Mouse (Mus musculus): ENCODE measurements around the gene Ndufaf2. TPM values are rescaled to one million over a fixed set of nuclear protein-coding genes. Genes with fewer than 3 reads are reported as not detected.

Gene Ndufaf2
- total RNA-seq (2014; rRNA removed) (7.1 and 14.8 TPM in 2 replicates), polyA plus RNA-seq (2015; fragmentation: Nextera tagmentation; extraction: Ambion mirVana) (72.0 and 74.4 TPM in 2 replicates)

DNA sequence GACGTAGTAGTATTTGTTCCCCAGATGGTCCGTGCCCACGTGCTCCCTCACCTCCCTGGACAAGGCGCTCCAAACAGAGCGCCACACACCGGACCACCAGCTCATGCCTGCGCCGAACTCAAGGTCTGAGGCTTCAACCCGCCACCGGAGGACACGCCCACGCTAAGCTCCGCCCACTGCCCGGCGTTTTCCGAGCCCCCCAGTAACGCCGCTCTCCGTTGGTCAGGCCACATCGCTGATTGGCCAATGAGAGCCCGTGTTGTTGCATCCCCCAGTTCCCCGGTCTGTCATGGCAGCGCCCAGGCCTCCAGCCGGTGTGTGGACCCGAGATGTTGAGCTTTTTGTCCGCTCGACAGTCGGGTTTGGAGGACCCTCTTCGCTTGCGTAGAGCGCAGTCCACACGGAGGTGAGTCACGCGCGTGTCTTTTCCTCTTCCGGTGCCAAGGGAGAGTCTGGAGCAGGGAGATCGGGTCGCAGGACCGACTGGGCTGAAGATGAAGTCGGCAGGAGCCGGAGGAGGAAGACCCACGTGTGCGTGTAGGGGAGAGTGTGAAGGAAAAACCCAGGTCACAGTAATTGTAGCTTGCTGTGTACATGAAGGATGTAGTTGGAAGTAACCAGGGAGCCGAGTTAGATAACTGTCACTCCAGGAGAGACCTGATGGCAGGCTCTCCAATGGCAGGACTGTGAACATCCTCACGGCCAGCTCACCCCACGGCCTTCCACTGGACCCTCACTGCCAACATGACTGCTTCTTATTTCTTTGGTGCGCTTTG is at the start of gene Ndufaf2, which contains the start of gene Ercc8:
Gene Ndufaf2 (minus strand): TSS at position 159 of the 776 bp plus-strand sequence.
Gene Ercc8 (plus strand): TSS at position 267 of the 776 bp plus-strand sequence.
- DNase-seq (ENCODE audit: low spot score) (peak; percentile 96), ATAC-seq (ENCODE audit: low FRiP score) (peak; percentile 99)
- peak; percentile 22; the same call in 1 of the 2 replicates for TF ChIP-seq CTCF (IDR thresholded peaks at IDR 0.05)
- Histone ChIP-seq H3K36me3 (ENCODE audit: insufficient read depth, low read length) (peaks cover 10% of the 10 kb centered on the region), H3K9ac (replicated peaks; ENCODE audit: low read length, poor library complexity, severe bottlenecking) (peak within 1 kb of the TSS; percentile 64), H3K4me1 (ENCODE audit: insufficient read depth, low read length) (no peaks in the 10 kb centered on the region), H3K27me3 (ENCODE audit: insufficient read depth, low read length) (no peaks in the 10 kb centered on the region), H3K9me3 (ENCODE audit: low read length) (no peaks in the 10 kb centered on the region), H3K4me2 (ENCODE audit: low read depth, low read length, poor library complexity, severe bottlenecking) (peak within 1 kb of the TSS; percentile 69), H3K4me3 (ENCODE audit: low read depth, low read length) (peak within 1 kb of the TSS; percentile 70), H3K27ac (ENCODE audit: low read depth, low read length) (peak within 1 kb of the TSS; percentile 34; the same call in 1 of the 2 replicates)
- under 1% methylated on average over 47 of the region's 47 CpGs for WGBS

DNA sequence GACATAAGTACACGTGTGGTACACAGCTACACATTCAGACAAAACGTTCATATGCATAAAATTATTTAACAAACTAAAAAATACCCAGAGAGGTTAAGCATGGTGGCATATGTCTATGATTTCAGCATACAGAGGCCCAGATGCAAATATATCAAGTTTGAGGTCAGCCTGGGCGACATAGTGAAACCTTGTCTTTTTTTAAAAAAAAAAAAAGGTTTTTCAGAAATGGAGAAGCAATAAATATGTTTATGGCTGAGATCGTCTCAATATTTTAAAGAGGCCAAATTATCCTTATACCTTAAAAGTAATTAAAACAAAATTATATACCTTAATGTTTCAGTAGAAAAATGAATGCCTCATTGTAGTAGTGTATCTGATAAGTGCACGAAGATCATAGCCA is 49.7 kb upstream of the Ndufaf2 start:
- ATAC-seq (ENCODE audit: low FRiP score) (no peak), DNase-seq (ENCODE audit: low spot score) (no peak)
- H3K4me3 ChIP-seq (ENCODE audit: low read depth, low read length), result no peak overlapping the region
- H3K4me1 ChIP-seq (ENCODE audit: insufficient read depth, low read length), result no peaks in the 10 kb centered on the region
- peaks cover 2% of the 10 kb centered on the region; the same call in 1 of the 2 replicates for H3K9me3 ChIP-seq (ENCODE audit: low read length)
- TF ChIP-seq CTCF (IDR thresholded peaks at IDR 0.05), result no peak
- no peak overlapping the region for H3K9ac ChIP-seq (replicated peaks; ENCODE audit: low read length, poor library complexity, severe bottlenecking)
- 75% methylated on average over 5 of the region's 5 CpGs for WGBS
- H3K27ac ChIP-seq (ENCODE audit: low read depth, low read length), result no peak overlapping the region
- peaks cover 6% of the 10 kb centered on the region; the same call in 1 of the 2 replicates for H3K27me3 ChIP-seq (ENCODE audit: insufficient read depth, low read length)
- no peaks in the 10 kb centered on the region for H3K36me3 ChIP-seq (ENCODE audit: insufficient read depth, low read length)
- H3K4me2 ChIP-seq (ENCODE audit: low read depth, low read length, poor library complexity, severe bottlenecking), result no peak overlapping the region

DNA sequence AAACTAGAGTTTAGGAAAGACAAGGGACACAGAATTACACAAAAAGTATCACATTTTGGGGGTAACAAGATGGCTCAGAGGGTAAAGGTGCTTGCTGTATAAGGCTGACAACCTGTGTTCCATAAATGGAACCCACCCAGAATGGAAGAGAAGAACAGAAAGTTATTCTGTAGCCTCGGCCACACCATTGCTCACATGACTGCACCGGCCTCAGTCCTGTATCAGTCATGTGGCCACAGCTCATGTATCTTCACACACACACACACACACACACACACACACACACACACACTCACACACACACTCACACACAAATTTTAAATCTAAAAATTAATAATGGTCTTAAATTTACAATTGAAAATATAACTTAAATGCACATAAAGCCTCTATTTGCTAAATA is 49.0 kb upstream of the Ndufaf2 start:
- no peaks in the 10 kb centered on the region for H3K4me1 ChIP-seq (ENCODE audit: insufficient read depth, low read length)
- no peak overlapping the region for H3K9ac ChIP-seq (replicated peaks; ENCODE audit: low read length, poor library complexity, severe bottlenecking)
- DNase-seq (ENCODE audit: low spot score), result no peak
- ATAC-seq (ENCODE audit: low FRiP score), result no peak
- no peak overlapping the region for H3K27ac ChIP-seq (ENCODE audit: low read depth, low read length)
- H3K4me3 ChIP-seq (ENCODE audit: low read depth, low read length), result no peak overlapping the region
- peaks cover 4% of the 10 kb centered on the region; the same call in 1 of the 2 replicates for H3K27me3 ChIP-seq (ENCODE audit: insufficient read depth, low read length)
- H3K36me3 ChIP-seq (ENCODE audit: insufficient read depth, low read length), result no peaks in the 10 kb centered on the region
- TF ChIP-seq CTCF (IDR thresholded peaks at IDR 0.05), result no peak
- 89% methylated on average over 2 of the region's 2 CpGs for WGBS
- H3K9me3 ChIP-seq (ENCODE audit: low read length), result peaks cover 3% of the 10 kb centered on the region; the same call in 1 of the 2 replicates
- no peak overlapping the region for H3K4me2 ChIP-seq (ENCODE audit: low read depth, low read length, poor library complexity, severe bottlenecking)

DNA sequence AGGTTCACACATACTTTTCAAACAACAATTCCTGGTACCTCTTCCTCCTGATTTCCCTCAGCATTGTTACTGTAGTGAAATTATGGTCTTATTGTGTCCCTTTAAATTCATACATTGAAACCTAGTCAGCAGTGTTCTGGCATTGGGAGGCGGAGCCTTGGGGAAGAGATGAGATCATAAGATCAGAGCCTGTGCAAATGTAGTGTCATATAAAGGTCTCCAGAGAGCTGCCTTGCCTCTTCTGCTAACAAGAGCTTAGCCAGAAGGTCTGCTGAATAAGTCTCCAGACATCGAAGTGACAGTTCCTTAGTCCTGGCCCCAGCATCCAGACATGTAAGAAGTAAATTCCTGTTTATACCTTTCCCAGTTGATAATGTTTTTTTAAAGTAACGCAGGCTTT is 46.4 kb upstream of the Ndufaf2 start:
- 89% methylated on average over 3 of the region's 3 CpGs for WGBS

DNA sequence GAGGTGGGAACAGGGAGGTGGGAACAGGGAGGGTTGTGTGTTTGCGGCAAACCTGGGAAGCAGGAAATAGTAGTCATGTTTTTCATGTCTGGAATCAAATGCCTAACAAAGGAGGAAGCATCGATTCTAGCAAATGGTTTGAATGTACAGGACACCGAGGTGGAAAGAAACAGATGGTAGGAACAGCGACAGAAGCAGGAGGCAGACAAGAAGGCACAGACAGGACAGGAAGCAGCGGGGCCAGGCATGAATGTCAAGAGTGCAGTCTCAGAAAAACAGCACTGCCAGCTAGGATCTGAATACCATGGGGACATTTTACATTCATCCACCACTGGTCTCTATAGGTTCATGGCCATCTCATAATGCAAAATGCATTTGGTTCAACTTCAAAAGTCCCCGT is 37.1 kb upstream of the Ndufaf2 start:
- no peaks in the 10 kb centered on the region for H3K4me1 ChIP-seq (ENCODE audit: insufficient read depth, low read length)
- no peaks in the 10 kb centered on the region for H3K27me3 ChIP-seq (ENCODE audit: insufficient read depth, low read length)
- H3K4me3 ChIP-seq (ENCODE audit: low read depth, low read length), result no peak overlapping the region
- peaks cover 9% of the 10 kb centered on the region for H3K36me3 ChIP-seq (ENCODE audit: insufficient read depth, low read length)
- DNase-seq (ENCODE audit: low spot score), result no peak
- H3K27ac ChIP-seq (ENCODE audit: low read depth, low read length), result no peak overlapping the region
- no peak for ATAC-seq (ENCODE audit: low FRiP score)
- TF ChIP-seq CTCF (IDR thresholded peaks at IDR 0.05), result no peak
- WGBS, result 95% methylated on average over 6 of the region's 6 CpGs
- no peaks in the 10 kb centered on the region for H3K9me3 ChIP-seq (ENCODE audit: low read length)
- no peak overlapping the region for H3K9ac ChIP-seq (replicated peaks; ENCODE audit: low read length, poor library complexity, severe bottlenecking)
- no peak overlapping the region for H3K4me2 ChIP-seq (ENCODE audit: low read depth, low read length, poor library complexity, severe bottlenecking)

More for the DNA sequence above, 46.4 kb upstream of the Ndufaf2 start:
- ATAC-seq (ENCODE audit: low FRiP score), result no peak
- peaks cover 3% of the 10 kb centered on the region; the same call in 1 of the 2 replicates for H3K9me3 ChIP-seq (ENCODE audit: low read length)
- no peak overlapping the region for H3K27ac ChIP-seq (ENCODE audit: low read depth, low read length)
- TF ChIP-seq CTCF (IDR thresholded peaks at IDR 0.05), result no peak
- no peak for DNase-seq (ENCODE audit: low spot score)
- no peak overlapping the region for H3K4me3 ChIP-seq (ENCODE audit: low read depth, low read length)
- H3K27me3 ChIP-seq (ENCODE audit: insufficient read depth, low read length), result no peaks in the 10 kb centered on the region
- H3K9ac ChIP-seq (replicated peaks; ENCODE audit: low read length, poor library complexity, severe bottlenecking), result no peak overlapping the region
- H3K4me1 ChIP-seq (ENCODE audit: insufficient read depth, low read length), result no peaks in the 10 kb centered on the region
- H3K4me2 ChIP-seq (ENCODE audit: low read depth, low read length, poor library complexity, severe bottlenecking), result no peak overlapping the region
- no peaks in the 10 kb centered on the region for H3K36me3 ChIP-seq (ENCODE audit: insufficient read depth, low read length)

Data from midbrain, postnatal 0 days (tissue).